Mouse (Mus musculus): ENCODE data around the gene Tsnaxip1. TPM values are rescaled to one million over a fixed set of nuclear protein-coding genes. Genes with fewer than 3 reads are reported as not detected.

The Tsnaxip1 gene
- total RNA-seq (2014; fragmentation: Nextera tagmentation) (not detected in 2 replicates), total RNA-seq (2017) (not detected in 2 replicates)

GRCm38 (mm10) chr8:105826861-105827848, at the start of gene Tsnaxip1, which contains the start of gene Ranbp10:
TSS of gene Tsnaxip1 (plus strand) at chr8:105827731.
TSS of gene Ranbp10 (minus strand) at chr8:105827350.
- peak; percentile 92 for ATAC-seq (replicated peaks; ENCODE audit: low FRiP score, low TSS enrichment, poor library complexity, severe bottlenecking)

- ATAC-seq (replicated peaks; ENCODE audit: low FRiP score, low TSS enrichment, poor library complexity, severe bottlenecking) = 0 out of 2 replicates have a peak, but pooled peaks have one; percentile 33
Measured at GRCm38 (mm10) chr8:105777833-105778232, 49.7 kb upstream of the Tsnaxip1 start.

- no peak for ATAC-seq (replicated peaks; ENCODE audit: low FRiP score, low TSS enrichment, poor library complexity, severe bottlenecking)
Measured at GRCm38 (mm10) chr8:105780298-105780697, 47.2 kb upstream of the Tsnaxip1 start.

GRCm38 (mm10) chr8:105788241-105788640, 39.3 kb upstream of the Tsnaxip1 start:
- 0 out of 2 replicates have a peak, but pooled peaks have one; percentile 56 for ATAC-seq (replicated peaks; ENCODE audit: low FRiP score, low TSS enrichment, poor library complexity, severe bottlenecking)

GRCm38 (mm10) chr8:105788927-105789326, 38.6 kb upstream of the Tsnaxip1 start:
- 0 out of 2 replicates have a peak, but pooled peaks have one; percentile 15 for ATAC-seq (replicated peaks; ENCODE audit: low FRiP score, low TSS enrichment, poor library complexity, severe bottlenecking)

- no peak for ATAC-seq (replicated peaks; ENCODE audit: low FRiP score, low TSS enrichment, poor library complexity, severe bottlenecking)
Measured at GRCm38 (mm10) chr8:105789626-105790025, 37.9 kb upstream of the Tsnaxip1 start.

- ATAC-seq (replicated peaks; ENCODE audit: low FRiP score, low TSS enrichment, poor library complexity, severe bottlenecking) = no peak
Measured at GRCm38 (mm10) chr8:105793331-105793730, 34.2 kb upstream of the Tsnaxip1 start.

GRCm38 (mm10) chr8:105794009-105794598, 33.4 kb upstream of the Tsnaxip1 start:
- no peak for ATAC-seq (replicated peaks; ENCODE audit: low FRiP score, low TSS enrichment, poor library complexity, severe bottlenecking)

GRCm38 (mm10) chr8:105795785-105796184, 31.7 kb upstream of the Tsnaxip1 start:
- ATAC-seq (replicated peaks; ENCODE audit: low FRiP score, low TSS enrichment, poor library complexity, severe bottlenecking) = no peak

GRCm38 (mm10) chr8:105798408-105798807, 29.1 kb upstream of the Tsnaxip1 start:
- no peak for ATAC-seq (replicated peaks; ENCODE audit: low FRiP score, low TSS enrichment, poor library complexity, severe bottlenecking)

GRCm38 (mm10) chr8:105799091-105799812, 28.3 kb upstream of the Tsnaxip1 start:
- peak; percentile 84 for ATAC-seq (replicated peaks; ENCODE audit: low FRiP score, low TSS enrichment, poor library complexity, severe bottlenecking)

GRCm38 (mm10) chr8:105801153-105801904, 26.2 kb upstream of the Tsnaxip1 start:
- peak; percentile 85 for ATAC-seq (replicated peaks; ENCODE audit: low FRiP score, low TSS enrichment, poor library complexity, severe bottlenecking)

GRCm38 (mm10) chr8:105804797-105805196, 22.7 kb upstream of the Tsnaxip1 start:
- no peak for ATAC-seq (replicated peaks; ENCODE audit: low FRiP score, low TSS enrichment, poor library complexity, severe bottlenecking)

GRCm38 (mm10) chr8:105805346-105805745, 22.2 kb upstream of the Tsnaxip1 start:
- no peak for ATAC-seq (replicated peaks; ENCODE audit: low FRiP score, low TSS enrichment, poor library complexity, severe bottlenecking)

GRCm38 (mm10) chr8:105805964-105806363, 21.6 kb upstream of the Tsnaxip1 start:
- no peak for ATAC-seq (replicated peaks; ENCODE audit: low FRiP score, low TSS enrichment, poor library complexity, severe bottlenecking)

GRCm38 (mm10) chr8:105807766-105808165, 19.8 kb upstream of the Tsnaxip1 start:
- no peak for ATAC-seq (replicated peaks; ENCODE audit: low FRiP score, low TSS enrichment, poor library complexity, severe bottlenecking)

- ATAC-seq (replicated peaks; ENCODE audit: low FRiP score, low TSS enrichment, poor library complexity, severe bottlenecking) = peak; percentile 48
Measured at GRCm38 (mm10) chr8:105808480-105808879, 19.1 kb upstream of the Tsnaxip1 start.

- ATAC-seq (replicated peaks; ENCODE audit: low FRiP score, low TSS enrichment, poor library complexity, severe bottlenecking) = no peak
Measured at GRCm38 (mm10) chr8:105810245-105810786, 17.2 kb upstream of the Tsnaxip1 start.

- ATAC-seq (replicated peaks; ENCODE audit: low FRiP score, low TSS enrichment, poor library complexity, severe bottlenecking) = peak; percentile 56
Measured at GRCm38 (mm10) chr8:105811061-105811460, 16.5 kb upstream of the Tsnaxip1 start.
